Mouse (Mus musculus) heart, embryonic 10.5 days (tissue): ENCODE results near the gene Ube2e3. TPM values are rescaled to one million over a fixed set of nuclear protein-coding genes. Genes with fewer than 3 reads are reported as not detected.

Experiments used
- DNase-seq: peaks from one replicate; pipeline ENCODE4 v3.0.0-alpha.2; 2017; ENCODE audit warnings: low spot score
- H3K27ac ChIP-seq: fragments of 300-500 bp; sonication (generic); 2 replicates; pipeline ENCODE4 v1.5.1; 2016; ENCODE audit warnings: mild to moderate bottlenecking
- H3K27me3 ChIP-seq: fragments of 300-500 bp; sonication (generic); 2 replicates; pipeline ENCODE4 v1.6.1; 2016; ENCODE audit warnings: mild to moderate bottlenecking; ENCODE audit not compliant: poor library complexity, insufficient read depth, severe bottlenecking
- H3K36me3 ChIP-seq: fragments of 300-500 bp; sonication (generic); 2 replicates; pipeline ENCODE4 v1.6.1; 2016; ENCODE audit warnings: mild to moderate bottlenecking, moderate library complexity
- H3K4me1 ChIP-seq: fragments of 300-500 bp; sonication (generic); 2 replicates; pipeline ENCODE4 v1.6.1; 2016; ENCODE audit warnings: mild to moderate bottlenecking
- H3K4me3 ChIP-seq: fragments of 300-500 bp; sonication (generic); 2 replicates; pipeline ENCODE4 v1.5.1; 2016; ENCODE audit warnings: mild to moderate bottlenecking, moderate library complexity
- H3K9me3 ChIP-seq: fragments of 300-500 bp; sonication (generic); 2 replicates; pipeline ENCODE4 v1.6.1; 2016; ENCODE audit warnings: mild to moderate bottlenecking, moderate library complexity
- WGBS: fragments of 180-500 bp; shearing (Covaris S2); methylation state at CpG from one replicate; pipeline ENCODE4 v1.1.7; 2016; 5-methylcytosine and 5-hydroxymethylcytosine counted together
- polyA plus RNA-seq: library from polyadenylated mRNA; unstranded; fragments of >200 nt; fragmentation: Nextera tagmentation; extraction: Ambion mirVana; gene quantifications from 2 replicates; pipeline ENCODE4 v1.2.1, GENCODE M21; 2016

Gene Ube2e3
- polyA plus RNA-seq, 1 experiment from 2014 or later: 131 TPM

DNA sequence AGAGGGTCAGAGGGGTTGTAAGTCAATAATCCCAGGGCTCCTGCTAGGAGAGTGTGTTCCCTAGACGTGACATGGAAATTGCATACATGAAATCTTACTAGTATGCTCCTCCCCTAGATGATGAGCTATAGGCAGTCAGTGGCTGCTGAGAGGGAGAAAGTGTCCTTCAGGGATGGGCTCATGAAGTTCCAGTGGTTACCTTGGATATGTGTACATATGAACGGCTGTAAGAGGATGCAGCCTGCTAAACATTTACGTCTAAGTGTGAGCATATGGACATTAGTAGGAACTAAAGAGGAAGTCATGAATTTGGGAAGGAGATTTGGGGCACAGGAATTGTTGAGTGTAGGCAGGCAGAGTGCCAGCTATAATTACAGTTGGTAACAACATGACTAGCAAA, 38.0 kb downstream of the Ube2e3 start:
- Histone ChIP-seq H3K4me3 (no peak overlapping the region), H3K27me3 (no peaks in the 10 kb centered on the region), H3K27ac (no peak overlapping the region), H3K4me1 (peaks cover 21% of the 10 kb centered on the region), H3K36me3 (no peaks in the 10 kb centered on the region; the same call in 1 of the 2 replicates), H3K9me3 (no peaks in the 10 kb centered on the region)
- DNase-seq: no peak
- 62% methylated on average over 3 of the region's 3 CpGs for WGBS

DNA sequence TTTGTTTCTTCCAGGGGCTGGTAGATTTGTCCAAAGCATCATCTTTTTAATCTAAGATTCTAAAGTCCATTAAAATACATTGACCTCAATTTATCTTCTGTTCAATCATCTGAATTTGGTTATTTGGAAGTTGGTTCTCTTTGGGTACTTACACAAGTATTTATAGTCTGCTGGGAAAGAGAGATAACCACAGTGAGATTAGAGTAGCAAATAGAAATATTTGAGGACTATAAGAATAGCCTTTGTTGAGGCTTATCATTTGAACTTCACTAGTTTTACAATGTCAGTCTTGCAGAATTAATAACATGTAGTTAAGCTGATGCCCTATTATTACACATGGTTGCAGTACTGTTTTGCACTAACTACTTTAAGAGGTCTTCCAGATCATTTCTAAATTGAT, 43.6 kb downstream of the Ube2e3 start:
- no peaks in the 10 kb centered on the region for H3K27me3 ChIP-seq
- H3K27ac ChIP-seq: no peak overlapping the region
- DNase-seq: no peak
- H3K4me1 ChIP-seq: peaks cover 11% of the 10 kb centered on the region
- H3K9me3 ChIP-seq: no peaks in the 10 kb centered on the region
- H3K36me3 ChIP-seq: no peaks in the 10 kb centered on the region; the same call in 1 of the 2 replicates
- no peak overlapping the region for H3K4me3 ChIP-seq

DNA sequence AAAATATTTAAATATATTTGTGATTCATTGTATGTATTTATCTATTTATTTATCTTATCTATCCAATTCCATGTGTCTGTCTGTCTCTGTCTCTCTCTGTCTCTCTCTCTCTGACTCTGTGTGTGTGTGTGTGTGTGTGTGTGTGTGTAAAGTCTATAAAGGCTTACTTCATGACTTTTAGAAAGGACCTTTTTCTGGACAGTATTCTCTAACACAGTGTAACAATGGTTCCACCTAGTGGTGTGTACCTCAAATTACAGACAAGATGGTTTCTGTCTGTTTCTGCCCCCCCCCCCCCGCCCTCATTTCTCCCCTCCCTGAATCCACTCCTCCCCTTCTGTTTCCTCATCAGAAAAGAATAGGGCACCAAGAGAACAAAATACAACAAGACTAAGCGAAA, 46.9 kb downstream of the Ube2e3 start:
- WGBS: 71% methylated on average over 2 of the region's 2 CpGs
- Histone ChIP-seq H3K27ac (no peak overlapping the region), H3K4me1 (no peaks in the 10 kb centered on the region), H3K27me3 (no peaks in the 10 kb centered on the region), H3K4me3 (no peak overlapping the region), H3K36me3 (peaks cover 1% of the 10 kb centered on the region; the same call in 1 of the 2 replicates), H3K9me3 (no peaks in the 10 kb centered on the region)
- no peak for DNase-seq

DNA sequence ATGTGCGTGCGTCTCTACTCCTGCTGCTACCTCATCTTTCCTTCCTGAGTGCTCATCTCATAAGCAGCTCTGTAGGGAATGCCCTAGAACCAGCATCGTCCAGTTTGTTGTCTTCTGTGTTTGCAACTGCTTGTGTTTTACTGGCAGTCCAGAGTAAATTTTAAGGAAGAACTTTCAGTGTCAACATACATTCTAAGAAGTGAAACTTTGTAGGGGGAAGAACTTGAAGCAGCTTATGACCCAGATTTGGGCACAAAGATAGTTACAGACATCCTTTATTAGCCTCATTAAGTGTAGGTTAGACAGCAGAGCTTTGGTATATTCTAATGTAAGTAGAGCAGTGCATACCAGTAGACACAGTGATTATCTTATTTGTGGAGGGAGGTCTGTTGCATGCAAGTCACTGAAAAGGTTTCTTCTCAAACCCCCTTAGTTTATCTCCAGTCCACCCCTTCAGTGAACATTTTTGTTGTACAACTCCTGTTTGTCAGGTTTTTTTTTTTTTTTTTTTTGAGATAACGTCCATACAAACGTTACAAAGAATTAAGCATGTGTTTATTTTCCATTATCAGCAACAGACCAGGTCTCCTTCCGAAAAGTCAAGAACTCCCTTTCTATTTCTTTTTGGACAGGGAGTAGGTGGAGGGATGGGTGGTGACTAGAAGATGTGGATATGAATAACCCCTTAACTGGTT, 55.2 kb downstream of the Ube2e3 start:
- Histone ChIP-seq H3K4me1 (peaks cover 15% of the 10 kb centered on the region), H3K27me3 (no peaks in the 10 kb centered on the region), H3K27ac (no peak overlapping the region), H3K36me3 (peaks cover 4% of the 10 kb centered on the region; the same call in 1 of the 2 replicates), H3K4me3 (no peak overlapping the region), H3K9me3 (no peaks in the 10 kb centered on the region)
- WGBS: 77% methylated on average over 6 of the region's 6 CpGs
- no peak for DNase-seq

DNA sequence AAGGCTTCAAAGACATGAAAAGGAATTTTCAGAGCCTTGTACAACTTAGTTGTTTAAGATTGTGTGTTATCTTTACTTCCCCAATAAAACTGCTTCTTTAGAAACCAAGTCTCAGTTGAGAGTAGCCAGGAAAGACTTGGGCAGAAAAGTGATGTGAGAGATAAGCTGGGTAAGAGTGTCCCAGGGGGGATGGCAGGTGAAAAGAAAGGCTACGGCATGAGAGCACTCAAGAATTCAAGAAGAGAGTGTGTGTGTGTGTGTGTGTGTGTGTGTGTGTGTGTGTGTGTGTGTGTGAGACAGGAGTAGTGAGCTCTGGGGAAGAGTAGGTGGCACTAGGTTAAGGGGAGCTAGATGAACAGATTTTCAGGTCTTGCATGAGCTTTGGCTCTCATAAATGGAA, 57.9 kb downstream of the Ube2e3 start:
- no peaks in the 10 kb centered on the region for H3K36me3 ChIP-seq
- WGBS: 30% methylated on average over 1 of the region's 1 CpGs
- H3K27me3 ChIP-seq: no peaks in the 10 kb centered on the region
- no peaks in the 10 kb centered on the region for H3K9me3 ChIP-seq
- peaks cover 15% of the 10 kb centered on the region for H3K4me1 ChIP-seq
- H3K27ac ChIP-seq: no peak overlapping the region
- no peak overlapping the region for H3K4me3 ChIP-seq
- DNase-seq: no peak

DNA sequence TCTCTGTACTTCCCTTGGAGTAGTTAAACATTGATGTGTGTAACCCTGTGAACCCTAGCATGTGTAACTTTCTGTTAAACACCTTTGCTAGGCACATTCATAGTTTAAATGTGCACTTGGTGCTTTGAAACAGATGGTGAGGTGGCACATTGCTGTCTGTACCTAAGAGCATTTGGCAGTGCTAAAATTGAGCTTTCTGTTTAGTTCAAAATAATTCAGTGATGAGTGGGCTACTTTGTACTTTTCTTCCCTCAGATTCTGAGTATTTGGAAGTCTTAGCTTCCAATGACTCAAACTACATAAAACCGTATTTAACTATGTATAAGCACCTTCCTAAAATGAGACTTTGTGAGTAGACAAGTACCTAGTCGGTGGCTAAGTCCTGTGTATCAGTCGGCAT, 59.7 kb downstream of the Ube2e3 start:
- H3K27me3 ChIP-seq: no peaks in the 10 kb centered on the region
- 86% methylated on average over 3 of the region's 3 CpGs for WGBS
- no peak overlapping the region for H3K4me3 ChIP-seq
- no peak overlapping the region for H3K27ac ChIP-seq
- DNase-seq: no peak
- no peaks in the 10 kb centered on the region for H3K36me3 ChIP-seq
- H3K9me3 ChIP-seq: no peaks in the 10 kb centered on the region
- H3K4me1 ChIP-seq: peaks cover 15% of the 10 kb centered on the region

DNA sequence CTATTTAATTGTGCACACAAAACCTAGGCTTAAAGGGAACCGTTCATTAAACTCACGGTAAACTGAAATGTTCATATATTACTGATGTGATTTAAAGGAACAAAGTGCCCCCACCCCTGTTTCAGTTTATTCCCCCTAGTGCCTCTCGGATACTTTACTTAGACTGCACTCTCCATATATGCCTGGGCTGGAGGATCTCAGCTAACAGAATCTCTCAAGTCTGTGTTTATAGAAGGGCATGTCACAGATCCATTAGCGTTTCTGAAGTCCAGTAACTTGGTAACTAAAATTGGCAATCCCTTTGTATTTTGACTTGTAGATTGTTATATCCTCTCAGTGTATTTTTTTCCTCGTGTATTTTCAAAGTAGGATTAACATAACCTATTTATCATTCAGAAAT, 60.2 kb downstream of the Ube2e3 start:
- Histone ChIP-seq H3K27ac (no peak overlapping the region), H3K9me3 (no peaks in the 10 kb centered on the region), H3K4me1 (peaks cover 15% of the 10 kb centered on the region), H3K36me3 (no peaks in the 10 kb centered on the region), H3K4me3 (no peak overlapping the region), H3K27me3 (no peaks in the 10 kb centered on the region)
- DNase-seq: no peak
- WGBS: 79% methylated on average over 5 of the region's 5 CpGs

DNA sequence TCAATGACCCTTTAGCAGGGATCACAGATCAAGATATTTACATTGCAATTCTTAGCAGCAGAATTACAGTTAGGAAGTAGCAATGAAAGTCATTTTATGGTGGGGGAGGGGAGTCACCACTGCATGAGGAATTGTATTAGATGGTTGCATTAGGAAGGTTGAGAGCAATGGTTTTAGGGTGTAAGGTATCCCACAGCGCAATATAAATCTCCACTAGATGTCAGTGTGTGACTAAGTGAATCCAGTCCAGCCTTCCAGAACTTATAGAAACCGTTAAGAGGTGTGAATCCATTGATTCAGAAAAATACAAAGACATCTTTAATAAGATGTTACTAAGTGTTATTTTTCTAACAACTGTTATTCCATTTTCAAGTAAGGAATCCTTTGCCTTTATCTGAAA, 63.4 kb downstream of the Ube2e3 start:
- Histone ChIP-seq H3K4me1 (peaks cover 4% of the 10 kb centered on the region; the same call in 1 of the 2 replicates), H3K4me3 (no peak overlapping the region), H3K36me3 (no peaks in the 10 kb centered on the region), H3K27ac (no peak overlapping the region), H3K27me3 (no peaks in the 10 kb centered on the region), H3K9me3 (no peaks in the 10 kb centered on the region)
- no peak for DNase-seq
- WGBS: 52% methylated on average over 2 of the region's 2 CpGs

DNA sequence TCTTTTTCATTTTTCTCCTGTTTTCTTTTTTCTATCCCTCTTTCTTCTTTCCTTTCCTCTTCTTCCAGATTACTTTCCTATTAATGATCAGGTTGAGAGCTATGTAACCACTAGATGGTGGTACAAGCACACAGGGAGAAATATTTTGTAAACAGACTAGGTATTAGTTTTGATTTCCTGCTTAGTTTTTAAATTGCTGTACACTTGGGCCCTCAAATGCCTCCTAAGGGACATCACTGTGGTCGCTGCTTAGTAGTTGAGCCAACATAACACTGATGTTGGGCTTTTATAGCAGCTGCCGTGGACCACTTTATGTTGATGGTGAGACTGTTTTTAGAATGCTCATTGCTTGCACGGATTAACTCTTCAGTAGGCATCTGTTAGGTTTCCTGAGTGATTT, 91.5 kb downstream of the Ube2e3 start:
- H3K27me3 ChIP-seq: no peaks in the 10 kb centered on the region
- H3K27ac ChIP-seq: no peak overlapping the region
- DNase-seq: no peak
- no peaks in the 10 kb centered on the region for H3K9me3 ChIP-seq
- H3K36me3 ChIP-seq: no peaks in the 10 kb centered on the region
- H3K4me1 ChIP-seq: peaks cover 12% of the 10 kb centered on the region
- no peak overlapping the region for H3K4me3 ChIP-seq
- WGBS: 62% methylated on average over 3 of the region's 3 CpGs

DNA sequence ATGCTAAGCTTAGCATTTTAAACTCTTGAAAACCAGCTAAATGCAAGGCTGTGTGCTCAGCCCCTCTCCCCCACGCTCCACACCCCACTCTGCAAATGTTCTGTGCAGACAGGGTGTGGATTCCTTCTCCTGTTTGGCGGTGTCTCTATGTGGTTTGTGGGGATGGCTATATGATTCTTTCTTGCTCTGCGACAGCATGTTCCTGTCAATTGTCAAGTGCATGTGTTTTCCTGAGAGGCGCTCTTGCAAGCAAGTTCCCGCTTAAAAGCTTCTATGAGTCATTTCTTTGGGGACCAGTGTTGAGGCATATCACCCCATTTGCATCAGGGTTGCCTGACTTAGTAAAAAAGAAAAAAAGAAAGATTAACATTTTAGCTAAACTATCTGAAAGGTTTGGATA, 92.4 kb downstream of the Ube2e3 start:
- Histone ChIP-seq H3K4me3 (no peak overlapping the region), H3K27ac (no peak overlapping the region), H3K36me3 (no peaks in the 10 kb centered on the region), H3K9me3 (no peaks in the 10 kb centered on the region), H3K4me1 (peaks cover 15% of the 10 kb centered on the region), H3K27me3 (no peaks in the 10 kb centered on the region)
- no peak for DNase-seq
- 73% methylated on average over 5 of the region's 5 CpGs for WGBS

DNA sequence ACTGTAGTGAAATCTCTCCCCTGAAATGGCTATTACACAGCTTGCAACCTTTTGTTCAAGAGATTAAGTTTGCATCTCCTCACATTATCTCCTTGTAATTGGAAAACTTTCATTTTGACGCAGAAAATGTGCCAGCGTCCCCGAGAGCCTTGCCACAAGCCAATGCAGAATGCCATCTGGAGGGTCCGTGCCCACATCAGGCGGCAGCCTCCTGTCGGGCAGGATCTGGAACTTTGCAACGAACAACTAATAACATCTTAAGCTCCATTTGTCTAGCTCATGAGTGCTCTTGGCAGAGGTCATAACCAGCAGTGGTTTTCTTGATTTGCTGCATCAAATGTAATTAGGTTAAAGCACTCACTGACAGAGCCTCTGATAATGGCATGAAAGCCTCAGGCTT, 93.1 kb downstream of the Ube2e3 start:
- Histone ChIP-seq H3K4me3 (no peak overlapping the region), H3K27ac (no peak overlapping the region), H3K9me3 (no peaks in the 10 kb centered on the region), H3K36me3 (no peaks in the 10 kb centered on the region), H3K27me3 (no peaks in the 10 kb centered on the region), H3K4me1 (peaks cover 15% of the 10 kb centered on the region)
- WGBS: 75% methylated on average over 7 of the region's 7 CpGs
- DNase-seq: no peak

DNA sequence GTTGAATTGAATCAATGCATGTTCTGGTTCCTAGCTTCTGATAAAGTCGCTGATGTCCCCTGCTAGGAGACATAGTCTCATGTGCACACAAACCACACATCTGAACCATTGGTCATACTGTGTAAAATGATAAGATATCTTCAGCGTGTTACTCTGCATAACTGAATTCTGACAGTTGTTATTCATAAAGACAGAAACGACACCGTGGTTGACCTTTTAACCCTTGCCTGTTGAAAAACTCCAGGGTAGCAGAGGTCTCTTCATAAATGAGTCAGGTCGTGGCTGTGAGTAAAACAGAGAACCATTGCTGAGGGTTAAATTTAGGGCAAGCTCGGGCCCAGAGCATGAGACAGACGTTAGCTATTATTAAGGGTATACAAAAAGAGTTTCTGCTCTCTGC, 93.7 kb downstream of the Ube2e3 start:
- H3K27ac ChIP-seq: no peak overlapping the region
- DNase-seq: no peak

DNA sequence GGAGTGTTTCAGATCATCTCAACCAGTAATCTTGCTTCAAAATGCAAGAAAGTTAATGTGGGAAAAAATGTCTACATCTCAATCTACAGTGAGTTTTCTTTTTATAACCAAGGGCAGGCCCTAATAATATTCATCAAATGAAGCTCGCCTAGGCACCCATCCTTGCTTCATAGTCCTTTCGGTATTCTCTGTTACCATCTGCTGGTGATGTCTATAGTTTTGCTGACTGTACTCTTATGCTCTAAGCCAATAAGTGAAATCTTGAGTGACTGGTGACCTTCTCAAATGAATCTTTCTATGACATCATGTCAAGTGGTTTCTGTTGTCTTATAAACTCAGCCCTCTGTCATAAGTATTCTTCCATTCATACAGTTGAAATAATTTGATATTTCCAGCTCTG, 97.1 kb downstream of the Ube2e3 start:
- Histone ChIP-seq H3K27ac (no peak overlapping the region), H3K36me3 (no peaks in the 10 kb centered on the region), H3K9me3 (no peaks in the 10 kb centered on the region), H3K27me3 (no peaks in the 10 kb centered on the region), H3K4me1 (peaks cover 15% of the 10 kb centered on the region), H3K4me3 (no peak overlapping the region)
- DNase-seq: no peak
- WGBS: 86% methylated on average over 2 of the region's 2 CpGs

More for the DNA sequence above, 93.7 kb downstream of the Ube2e3 start:
- no peak overlapping the region for H3K4me3 ChIP-seq
- H3K9me3 ChIP-seq: no peaks in the 10 kb centered on the region
- H3K36me3 ChIP-seq: no peaks in the 10 kb centered on the region
- 29% methylated on average over 7 of the region's 7 CpGs for WGBS
- H3K27me3 ChIP-seq: no peaks in the 10 kb centered on the region
- H3K4me1 ChIP-seq: peaks cover 15% of the 10 kb centered on the region

DNA sequence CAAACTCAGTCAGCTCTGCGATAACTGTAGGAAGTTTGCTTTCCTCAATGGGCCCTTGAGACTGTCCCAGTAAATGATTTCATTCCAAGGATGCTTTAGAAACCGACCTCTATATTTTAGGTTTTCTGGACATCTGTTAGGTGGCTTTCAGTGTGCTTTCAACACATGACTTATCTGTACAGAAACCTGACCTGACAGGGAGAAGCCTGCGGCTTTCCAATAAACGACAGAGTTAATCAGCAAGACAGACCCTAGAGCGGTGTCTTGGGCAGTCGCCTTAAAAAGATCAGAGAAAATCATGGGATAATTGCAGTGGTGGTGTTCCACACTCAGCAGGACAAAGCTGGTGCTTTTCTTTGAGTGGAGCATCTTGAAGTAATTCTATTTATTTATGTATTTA, 97.5 kb downstream of the Ube2e3 start:
- H3K27me3 ChIP-seq: no peaks in the 10 kb centered on the region
- no peak overlapping the region for H3K27ac ChIP-seq
- no peak overlapping the region for H3K4me3 ChIP-seq
- WGBS: 36% methylated on average over 6 of the region's 6 CpGs
- no peak for DNase-seq
- no peaks in the 10 kb centered on the region for H3K9me3 ChIP-seq
- H3K36me3 ChIP-seq: no peaks in the 10 kb centered on the region
- peaks cover 15% of the 10 kb centered on the region for H3K4me1 ChIP-seq
